Mouse (Mus musculus) spleen, embryonic (tissue): ENCODE measurements around the gene Gfi1b.

Experiments
- CTCF ChIA-PET: fragments of 350-600 bp; sonication (Branson Sonifier 250); formaldehyde crosslinking; loops from one replicate; lab custom pipeline; 2022; lab: Charles Lee

Gfi1b gene

GRCm38 (mm10) chr2:28624870-28625269 lies 3.1 kb upstream of the Gfi1b start:
- CTCF ChIA-PET, result no interaction called here

DNA sequence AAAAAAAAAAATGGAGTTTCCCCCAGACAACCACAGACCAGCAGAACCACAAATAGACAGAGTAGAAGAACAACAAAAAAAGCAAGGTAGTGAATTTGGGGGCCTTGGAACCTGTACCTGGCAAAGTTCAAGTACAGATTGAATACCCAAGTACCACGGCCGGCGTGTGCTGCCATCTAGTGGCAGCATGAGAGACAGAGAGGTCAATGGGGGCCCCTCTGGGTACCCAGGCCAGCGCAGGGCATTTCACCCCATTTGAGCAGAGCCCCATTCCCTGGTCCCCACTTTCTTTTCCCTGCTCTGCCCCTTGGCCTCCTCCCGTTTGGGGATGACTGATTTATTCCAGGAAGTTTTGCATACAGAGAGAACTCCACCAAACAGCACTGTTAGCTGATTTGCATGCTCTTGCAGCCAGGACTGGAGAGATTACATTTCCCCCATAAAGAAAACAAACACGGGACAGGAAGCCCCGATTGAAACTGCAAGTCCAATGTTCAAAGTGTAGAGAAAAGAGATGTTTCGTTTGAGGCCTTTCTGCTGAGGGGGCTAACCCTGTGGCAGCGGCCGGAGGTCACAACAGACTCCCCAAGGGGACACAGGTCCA lies 841 bp upstream of the Gfi1b start:
- CTCF ChIA-PET, result interaction anchor here (0.6 to 1.8 kb wide), 14 partner anchors 9 to 1149 kb away, joined by 3 to 15 read pairs (median 4); partner anchors contain the start of genes Ralgds and Tsc1

GRCm38 (mm10) chr2:28621111-28621510 lies 671 bp downstream of the Gfi1b start:
- CTCF ChIA-PET, result interaction anchor here (0.6 kb wide), 1 partner anchor 23 kb away, joined by 3 read pairs; no protein-coding TSS in a partner anchor

DNA sequence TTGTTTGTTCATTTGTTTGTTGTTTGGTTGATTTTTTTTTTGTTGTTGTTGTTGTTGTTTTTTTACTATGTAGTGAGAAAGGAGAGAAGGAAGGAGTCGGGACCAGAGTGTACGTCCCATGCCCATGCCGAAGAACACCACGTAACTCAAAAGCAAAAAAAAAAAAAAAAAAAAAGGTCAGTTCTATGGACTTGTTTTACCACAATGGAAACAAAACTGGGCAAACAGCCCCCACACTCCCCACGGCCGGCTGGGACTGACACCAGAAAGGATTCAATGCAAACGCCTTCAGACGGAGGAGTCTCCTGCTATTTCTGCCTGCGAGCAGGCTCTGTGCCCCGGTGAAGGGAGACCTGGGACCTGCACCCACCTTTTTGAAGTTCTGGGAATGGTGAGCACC lies 1.3 kb downstream of the Gfi1b start:
- CTCF ChIA-PET, result interaction anchor here (0.7 kb wide), 1 partner anchor 26 kb away, joined by 14 read pairs; no protein-coding TSS in a partner anchor

- CTCF ChIA-PET, result no interaction called here
These were observed 2.4 kb downstream of the Gfi1b start for GRCm38 (mm10) chr2:28619369-28619768.

DNA sequence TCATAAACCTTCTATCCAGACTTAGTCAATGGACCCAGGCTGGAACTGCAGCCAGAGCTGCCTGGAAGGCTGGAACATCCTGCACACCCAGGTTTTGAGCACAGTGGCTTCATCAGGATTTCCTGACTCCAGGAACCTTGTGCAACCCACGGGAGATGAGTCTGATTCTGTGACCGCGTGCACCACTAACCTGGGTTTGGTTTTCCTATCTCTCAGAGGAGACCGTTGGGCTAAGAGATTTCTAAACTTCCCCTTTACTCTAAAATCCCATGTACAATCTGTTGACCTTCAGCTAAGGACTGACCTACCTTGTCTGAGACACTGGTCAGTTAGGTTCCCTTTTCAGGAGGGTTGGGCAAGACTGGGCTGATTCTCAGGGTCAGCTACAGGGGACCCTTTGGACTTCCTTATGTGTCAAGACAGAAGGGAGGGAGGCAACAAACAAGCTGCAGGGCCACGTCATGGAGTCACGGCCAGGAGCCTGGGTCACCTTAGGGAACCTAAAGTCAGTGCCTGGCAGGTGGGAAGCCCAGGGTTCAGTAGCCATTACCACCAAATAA lies 2.9 kb downstream of the Gfi1b start:
- CTCF ChIA-PET, result no interaction called here

- CTCF ChIA-PET, result interaction anchor here (0.8 kb wide), 1 partner anchor 11 kb away, joined by 9 read pairs; no protein-coding TSS in a partner anchor
These were observed 4.0 kb downstream of the Gfi1b start for GRCm38 (mm10) chr2:28617498-28618486.

DNA sequence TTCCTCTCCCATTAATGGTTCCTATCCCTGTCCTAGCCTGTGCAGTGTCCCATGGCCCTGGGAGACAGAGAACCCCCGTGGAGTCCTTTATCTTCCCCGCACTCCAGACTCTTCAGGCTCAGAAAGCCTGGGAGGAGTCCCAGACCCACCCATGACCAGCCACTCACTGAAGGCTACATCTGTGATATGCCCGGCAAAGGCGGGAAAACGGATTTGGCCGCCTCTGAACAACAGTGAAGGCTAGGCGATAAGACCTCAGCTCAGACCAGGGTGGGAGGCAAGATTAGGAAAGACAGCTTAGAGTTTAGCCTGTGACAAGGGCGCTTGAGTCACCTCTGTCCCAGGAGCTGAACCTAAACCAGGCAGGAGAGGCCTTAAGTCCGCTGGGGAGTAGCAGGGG lies 4.9 kb downstream of the Gfi1b start:
- CTCF ChIA-PET, result interaction anchor here (0.8 kb wide), 1 partner anchor 10 kb away, joined by 9 read pairs; no protein-coding TSS in a partner anchor

GRCm38 (mm10) chr2:28616358-28616757 lies 5.4 kb downstream of the Gfi1b start:
- CTCF ChIA-PET, result interaction anchor here (0.6 kb wide), 1 partner anchor 20 kb away, joined by 3 read pairs; no protein-coding TSS in a partner anchor

- CTCF ChIA-PET, result no interaction called here
These were observed 8.2 kb downstream of the Gfi1b start for GRCm38 (mm10) chr2:28613599-28613998.

DNA sequence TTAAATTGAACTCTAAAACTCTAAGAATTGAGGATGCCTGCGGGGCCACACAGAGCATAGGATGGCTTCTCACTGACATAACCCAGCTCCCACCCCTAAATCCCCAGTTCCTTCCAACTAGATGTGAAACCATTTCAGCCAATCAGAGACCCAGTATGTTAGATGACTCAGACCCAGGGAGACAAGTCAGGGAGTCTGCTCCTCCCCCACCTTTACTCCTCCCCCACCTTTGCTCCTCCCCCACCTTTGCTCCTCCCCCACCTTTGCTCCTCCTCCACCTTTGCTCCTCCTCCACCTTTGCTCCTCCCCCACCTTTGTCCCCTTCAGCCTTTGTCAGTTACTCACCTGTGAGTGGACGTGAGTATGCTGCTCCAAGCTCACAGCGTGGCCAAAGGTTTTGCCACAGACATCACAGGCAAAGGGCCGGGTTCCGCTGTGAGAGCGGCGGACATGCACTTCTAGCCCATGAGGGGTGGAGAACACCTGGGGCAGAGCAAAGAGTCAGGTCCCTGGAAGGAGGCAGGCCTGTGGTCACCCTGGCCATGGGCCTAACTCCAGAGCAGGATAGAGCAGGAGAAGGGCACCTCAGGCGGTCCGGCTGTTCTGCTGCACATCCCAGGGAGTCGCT lies 9.2 kb downstream of the Gfi1b start:
- CTCF ChIA-PET, result interaction anchor here (0.7 kb wide), 1 partner anchor 19 kb away, joined by 9 read pairs; no protein-coding TSS in a partner anchor

- CTCF ChIA-PET, result no interaction called here
These were observed 10.4 kb downstream of the Gfi1b start for GRCm38 (mm10) chr2:28611407-28611787.

- CTCF ChIA-PET, result no interaction called here
These were observed 10.9 kb downstream of the Gfi1b start for GRCm38 (mm10) chr2:28610716-28611406.

GRCm38 (mm10) chr2:28609851-28610250 lies 11.9 kb downstream of the Gfi1b start:
- CTCF ChIA-PET, result no interaction called here

DNA sequence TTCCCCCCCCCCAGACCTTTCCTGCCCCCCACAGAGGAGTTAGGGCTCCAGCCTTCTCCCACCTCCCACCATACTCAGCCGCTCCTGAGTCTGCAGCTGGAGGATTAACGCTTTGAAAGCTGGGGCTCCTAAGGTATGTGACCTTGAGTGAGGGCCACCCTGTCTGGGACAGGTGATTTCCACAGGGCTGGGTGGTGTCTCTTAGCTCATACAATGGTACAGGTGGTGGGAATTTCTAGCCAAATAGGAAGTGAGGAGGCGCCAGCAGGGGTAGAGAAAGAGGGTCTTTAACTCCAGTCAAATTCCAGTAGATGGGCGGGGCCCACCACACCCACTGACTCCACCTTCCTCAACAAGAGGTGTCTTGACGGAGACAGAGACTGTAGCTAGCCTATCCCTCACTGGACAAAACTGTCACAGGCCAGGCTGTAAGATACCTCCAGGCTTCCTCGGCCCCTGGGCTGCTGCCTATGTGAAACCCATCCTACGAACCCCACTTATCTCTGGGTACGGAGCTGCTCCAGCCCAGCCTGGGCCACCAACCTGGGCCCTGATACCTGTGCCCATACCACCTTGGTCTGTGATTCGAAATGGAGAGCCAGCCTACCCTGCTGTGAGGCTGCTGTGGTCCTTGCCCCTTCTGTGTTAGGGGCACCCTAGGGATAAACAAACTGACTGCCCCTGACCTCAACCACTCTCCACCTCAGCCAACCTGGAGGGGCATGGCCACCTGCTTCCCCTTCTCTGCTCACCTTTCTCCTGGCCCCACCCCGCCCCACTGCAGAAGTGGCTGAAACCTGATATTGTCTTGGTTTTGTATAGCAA lies 14.2 kb downstream of the Gfi1b start:
- CTCF ChIA-PET, result interaction anchor here (0.6 to 1.5 kb wide), 3 partner anchors 10 to 82 kb away, joined by 9 to 15 read pairs (median 9); no protein-coding TSS in a partner anchor

DNA sequence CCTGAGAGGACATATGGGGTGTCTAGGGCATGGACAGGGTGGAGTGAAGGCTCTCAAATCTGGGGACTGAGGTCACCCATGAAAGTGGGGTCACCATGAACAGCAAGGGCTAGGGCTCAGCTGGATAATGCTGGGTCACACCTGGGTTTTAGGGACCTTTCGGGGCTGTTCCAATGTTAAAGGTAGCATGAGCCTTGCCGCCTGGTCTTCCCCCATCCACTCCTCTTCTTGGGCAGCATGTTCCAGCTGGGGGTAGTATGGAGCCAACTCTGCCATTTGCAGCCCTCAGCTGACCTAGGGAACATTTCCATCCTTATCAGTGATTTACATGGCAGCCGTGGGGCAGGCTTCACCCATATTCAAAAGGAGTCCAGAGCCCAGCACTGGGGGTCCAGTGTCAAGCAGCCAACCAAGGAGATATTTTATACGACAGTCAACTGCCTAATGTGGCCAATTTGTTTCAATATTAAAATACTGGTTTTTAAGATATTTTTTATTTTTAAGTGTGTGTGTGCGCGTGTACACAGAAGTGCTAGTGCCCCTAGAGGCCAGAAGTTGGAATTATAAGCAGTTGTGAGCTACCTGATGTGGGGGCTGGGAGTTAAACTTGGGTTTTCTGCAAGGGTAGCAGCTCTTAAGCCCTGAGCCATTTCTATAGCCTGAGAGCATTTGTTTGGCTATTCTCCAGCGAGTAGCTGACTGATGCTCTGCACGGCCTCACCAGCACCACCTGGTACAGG lies 15.0 kb downstream of the Gfi1b start:
- CTCF ChIA-PET, result interaction anchor here (0.6 to 1.5 kb wide), 4 partner anchors 10 to 83 kb away, joined by 4 to 15 read pairs (median 9); no protein-coding TSS in a partner anchor

GRCm38 (mm10) chr2:28605789-28606541 lies 15.8 kb downstream of the Gfi1b start:
- CTCF ChIA-PET, result interaction anchor here (0.6 to 1.5 kb wide), 3 partner anchors 17 to 47 kb away, joined by 4 to 15 read pairs (median 4); no protein-coding TSS in a partner anchor

DNA sequence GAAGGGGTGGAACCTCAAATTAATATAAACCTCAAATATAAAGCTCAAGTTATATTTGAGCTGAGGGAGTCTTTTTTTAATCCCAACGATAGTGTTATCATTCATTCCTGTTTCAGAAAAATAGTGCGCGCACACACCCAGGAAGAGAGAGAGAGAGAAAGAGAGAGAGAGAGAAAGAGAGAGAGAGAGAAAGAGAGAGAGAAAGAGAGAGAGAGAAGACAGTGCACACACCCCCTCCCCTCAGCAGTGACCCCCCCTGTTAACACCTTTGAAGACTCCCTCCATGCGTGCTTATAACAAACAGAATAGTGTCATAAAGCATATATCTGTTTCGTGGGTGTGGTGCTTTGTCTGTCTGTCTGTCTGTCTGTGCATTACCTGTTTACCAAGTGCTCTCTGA lies 18.2 kb downstream of the Gfi1b start:
- CTCF ChIA-PET, result interaction anchor here (0.7 kb wide), 2 partner anchors 19 to 233 kb away, joined by 3 to 5 read pairs; no protein-coding TSS in a partner anchor
